Mouse (Mus musculus) stomach, embryonic 16.5 days (tissue): Measurements from ENCODE around the gene Eif3d. TPM values are rescaled to one million over a fixed set of nuclear protein-coding genes. Genes with fewer than 3 reads are reported as not detected.

ENCODE experiments used
- ATAC-seq: fragments of 200-750 bp; cut with Nextera tagmentation; 2 replicates; pipeline ENCODE4 v1.8.0; 2017; ENCODE audit warnings: moderate number of reproducible peaks, moderate TSS enrichment; ENCODE audit not compliant: insufficient read depth, low FRiP score
- H3K27ac ChIP-seq: fragments of 300-500 bp; sonication (generic); 2 replicates; pipeline ENCODE4 v1.5.1; 2014; ENCODE audit warnings: low read length
- H3K27me3 ChIP-seq: fragments of 300-500 bp; sonication (generic); 2 replicates; pipeline ENCODE4 v1.6.1; 2014; ENCODE audit warnings: low read length, control low read depth, mixed read lengths; ENCODE audit not compliant: control insufficient read depth, insufficient read depth
- H3K36me3 ChIP-seq: fragments of 300-500 bp; sonication (generic); 2 replicates; pipeline ENCODE4 v1.6.1; 2014; ENCODE audit warnings: low read length; ENCODE audit not compliant: control insufficient read depth, insufficient read depth
- H3K4me1 ChIP-seq: fragments of 300-500 bp; sonication (generic); 2 replicates; pipeline ENCODE4 v1.6.1; 2014; ENCODE audit warnings: low read length, control low read depth, mixed read lengths; ENCODE audit not compliant: control insufficient read depth, insufficient read depth
- H3K4me2 ChIP-seq: fragments of 300-500 bp; sonication (generic); 2 replicates; pipeline ENCODE4 v1.6.1; 2014; ENCODE audit warnings: low read depth, low read length, mixed read lengths
- H3K4me3 ChIP-seq: fragments of 300-500 bp; sonication (generic); replicated peaks from 2 replicates; pipeline ENCODE4 v1.5.1; 2014; ENCODE audit warnings: mild to moderate bottlenecking, low read length
- H3K9ac ChIP-seq: fragments of 300-500 bp; sonication (generic); 2 replicates; pipeline ENCODE4 v1.6.1; 2014; ENCODE audit warnings: low read length
- H3K9me3 ChIP-seq: fragments of 300-500 bp; sonication (generic); replicated peaks from 2 replicates; pipeline ENCODE4 v1.6.1; 2016; ENCODE audit warnings: low read length, control low read depth; ENCODE audit not compliant: control insufficient read depth
- WGBS: fragments of 180-500 bp; shearing (Covaris S2); extraction: QIAGEN DNeasy Blood & Tissue Kit; methylation state at CpG from one replicate; pipeline ENCODE4 v1.1.7; 2014; 5-methylcytosine and 5-hydroxymethylcytosine counted together
- polyA plus RNA-seq: library from polyadenylated mRNA; unstranded; fragments of >200 nt; fragmentation: Nextera tagmentation; extraction: Ambion mirVana; gene quantifications from 2 replicates; pipeline ENCODE4 v1.2.1, GENCODE M21; 2015

Eif3d gene
- polyA plus RNA-seq, 1 experiment from 2014 or later: 186 TPM

- Histone ChIP-seq H3K27ac (no peak overlapping the region), H3K4me3 (no peak overlapping the region), H3K4me1 (no peaks in the 10 kb centered on the region), H3K9me3 (no peaks in the 10 kb centered on the region), H3K36me3 (no peaks in the 10 kb centered on the region), H3K27me3 (no peaks in the 10 kb centered on the region), H3K4me2 (no peak overlapping the region), H3K9ac (no peak overlapping the region)
- WGBS: 83% methylated on average over 10 of the region's 10 CpGs
- ATAC-seq: no peak
These were observed 8.8 kb upstream of the Eif3d start for GRCm38 (mm10) chr15:77979427-77979865.

- H3K9me3 ChIP-seq: no peaks in the 10 kb centered on the region
- H3K36me3 ChIP-seq: no peaks in the 10 kb centered on the region
- no peak overlapping the region for H3K4me2 ChIP-seq
- H3K4me3 ChIP-seq: no peak overlapping the region
- no peak overlapping the region for H3K27ac ChIP-seq
- H3K4me1 ChIP-seq: no peaks in the 10 kb centered on the region
- no peaks in the 10 kb centered on the region for H3K27me3 ChIP-seq
- ATAC-seq: no peak
- 64% methylated on average over 3 of the region's 3 CpGs for WGBS
- no peak overlapping the region for H3K9ac ChIP-seq
These were observed 7.0 kb upstream of the Eif3d start for GRCm38 (mm10) chr15:77977663-77978062.

- Histone ChIP-seq H3K4me1 (peaks cover 4% of the 10 kb centered on the region), H3K4me2 (no peak overlapping the region), H3K9me3 (no peaks in the 10 kb centered on the region), H3K27me3 (no peaks in the 10 kb centered on the region), H3K4me3 (no peak overlapping the region), H3K27ac (no peak overlapping the region), H3K36me3 (no peaks in the 10 kb centered on the region), H3K9ac (no peak overlapping the region)
- no peak for ATAC-seq
- 63% methylated on average over 6 of the region's 6 CpGs for WGBS
These were observed 3.7 kb upstream of the Eif3d start for GRCm38 (mm10) chr15:77974165-77974841.

- H3K4me2 ChIP-seq: peak overlapping the region; percentile 76
- peak overlapping the region; percentile 99 for H3K9ac ChIP-seq
- H3K27ac ChIP-seq: peak overlapping the region; percentile 98
- peaks cover 11% of the 10 kb centered on the region for H3K4me1 ChIP-seq
- no peak for ATAC-seq
- WGBS: 1% methylated on average over 15 of the region's 15 CpGs
- H3K4me3 ChIP-seq: peak overlapping the region; percentile 89
- no peaks in the 10 kb centered on the region for H3K27me3 ChIP-seq
- H3K9me3 ChIP-seq: no peaks in the 10 kb centered on the region
- H3K36me3 ChIP-seq: peaks cover 15% of the 10 kb centered on the region
These were observed 608 bp downstream of the Eif3d start for GRCm38 (mm10) chr15:77969940-77970469.

GRCm38 (mm10) chr15:77965117-77965528, 5.5 kb downstream of the Eif3d start:
- Histone ChIP-seq H3K9me3 (no peaks in the 10 kb centered on the region), H3K27ac (no peak overlapping the region), H3K4me2 (no peak overlapping the region), H3K27me3 (no peaks in the 10 kb centered on the region), H3K4me3 (no peak overlapping the region), H3K36me3 (peaks cover 52% of the 10 kb centered on the region), H3K9ac (no peak overlapping the region), H3K4me1 (peaks cover 11% of the 10 kb centered on the region)
- no peak for ATAC-seq
- WGBS: 79% methylated on average over 9 of the region's 9 CpGs

- Histone ChIP-seq H3K36me3 (peaks cover 62% of the 10 kb centered on the region), H3K4me3 (no peak overlapping the region), H3K4me1 (no peaks in the 10 kb centered on the region), H3K4me2 (no peak overlapping the region), H3K27me3 (no peaks in the 10 kb centered on the region), H3K27ac (no peak overlapping the region), H3K9me3 (no peaks in the 10 kb centered on the region), H3K9ac (no peak overlapping the region)
- whole genome bisulfite sequencing: 94% methylated on average over 5 of the region's 5 CpGs
- ATAC-seq: no peak
These were observed 8.2 kb downstream of the Eif3d start for GRCm38 (mm10) chr15:77962447-77962846.

- WGBS: 89% methylated on average over 6 of the region's 6 CpGs
- Histone ChIP-seq H3K36me3 (peaks cover 55% of the 10 kb centered on the region), H3K27me3 (peaks cover 7% of the 10 kb centered on the region), H3K9ac (no peak overlapping the region), H3K9me3 (no peaks in the 10 kb centered on the region), H3K27ac (no peak overlapping the region), H3K4me3 (no peak overlapping the region), H3K4me1 (peaks cover 7% of the 10 kb centered on the region; the same call in 1 of the 2 replicates), H3K4me2 (no peak overlapping the region)
- no peak for ATAC-seq
These were observed 9.9 kb downstream of the Eif3d start for GRCm38 (mm10) chr15:77960693-77961092.

GRCm38 (mm10) chr15:77958071-77958470, 12.5 kb downstream of the Eif3d start:
- no peak for ATAC-seq
- Histone ChIP-seq H3K4me2 (no peak overlapping the region), H3K36me3 (peaks cover 41% of the 10 kb centered on the region), H3K27me3 (peaks cover 12% of the 10 kb centered on the region), H3K9ac (no peak overlapping the region), H3K4me3 (no peak overlapping the region), H3K27ac (no peak overlapping the region), H3K9me3 (no peaks in the 10 kb centered on the region), H3K4me1 (peaks cover 8% of the 10 kb centered on the region; the same call in 1 of the 2 replicates)
- WGBS: 61% methylated on average over 3 of the region's 3 CpGs

GRCm38 (mm10) chr15:77957625-77958024, 13.0 kb downstream of the Eif3d start:
- no peak for ATAC-seq
- no peak overlapping the region for H3K9ac ChIP-seq
- H3K4me3 ChIP-seq: no peak overlapping the region
- H3K9me3 ChIP-seq: no peaks in the 10 kb centered on the region
- peaks cover 12% of the 10 kb centered on the region for H3K27me3 ChIP-seq
- WGBS: 43% methylated on average over 5 of the region's 5 CpGs
- H3K4me2 ChIP-seq: no peak overlapping the region
- H3K4me1 ChIP-seq: peaks cover 8% of the 10 kb centered on the region; the same call in 1 of the 2 replicates
- H3K27ac ChIP-seq: no peak overlapping the region
- H3K36me3 ChIP-seq: peaks cover 37% of the 10 kb centered on the region
